Mouse (Mus musculus) embryo, embryonic 10.5 days (tissue): ENCODE results near the gene Krt13.

Experiments
- DNase-seq: peaks from one replicate; pipeline ENCODE4 v3.0.0-alpha.2; 2015; ENCODE audit warnings: low spot score

Krt13 gene

DNA sequence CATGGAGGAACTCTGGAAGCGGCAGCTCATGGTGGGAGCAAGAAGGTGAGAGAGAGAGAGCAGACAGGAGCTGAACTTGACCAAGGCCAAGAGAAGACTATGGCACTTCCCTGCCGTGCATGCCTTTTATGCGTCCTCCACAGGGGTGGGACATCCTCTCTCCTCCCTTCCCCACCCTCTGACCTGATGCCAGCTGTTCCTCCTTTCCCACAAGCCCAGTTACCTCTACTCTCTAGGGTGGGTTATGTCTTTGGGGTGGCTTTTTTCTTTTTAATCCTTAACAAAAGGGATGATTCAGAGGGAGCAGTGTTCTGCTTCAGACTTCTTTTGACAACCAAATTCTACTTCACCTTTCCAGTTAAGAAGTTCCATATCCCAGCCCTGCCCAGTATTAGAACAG lies at the start of gene Krt13:
Gene Krt13 (minus strand): TSS at position 101 of the 400 bp plus-strand sequence.
- no peak for DNase-seq

DNA sequence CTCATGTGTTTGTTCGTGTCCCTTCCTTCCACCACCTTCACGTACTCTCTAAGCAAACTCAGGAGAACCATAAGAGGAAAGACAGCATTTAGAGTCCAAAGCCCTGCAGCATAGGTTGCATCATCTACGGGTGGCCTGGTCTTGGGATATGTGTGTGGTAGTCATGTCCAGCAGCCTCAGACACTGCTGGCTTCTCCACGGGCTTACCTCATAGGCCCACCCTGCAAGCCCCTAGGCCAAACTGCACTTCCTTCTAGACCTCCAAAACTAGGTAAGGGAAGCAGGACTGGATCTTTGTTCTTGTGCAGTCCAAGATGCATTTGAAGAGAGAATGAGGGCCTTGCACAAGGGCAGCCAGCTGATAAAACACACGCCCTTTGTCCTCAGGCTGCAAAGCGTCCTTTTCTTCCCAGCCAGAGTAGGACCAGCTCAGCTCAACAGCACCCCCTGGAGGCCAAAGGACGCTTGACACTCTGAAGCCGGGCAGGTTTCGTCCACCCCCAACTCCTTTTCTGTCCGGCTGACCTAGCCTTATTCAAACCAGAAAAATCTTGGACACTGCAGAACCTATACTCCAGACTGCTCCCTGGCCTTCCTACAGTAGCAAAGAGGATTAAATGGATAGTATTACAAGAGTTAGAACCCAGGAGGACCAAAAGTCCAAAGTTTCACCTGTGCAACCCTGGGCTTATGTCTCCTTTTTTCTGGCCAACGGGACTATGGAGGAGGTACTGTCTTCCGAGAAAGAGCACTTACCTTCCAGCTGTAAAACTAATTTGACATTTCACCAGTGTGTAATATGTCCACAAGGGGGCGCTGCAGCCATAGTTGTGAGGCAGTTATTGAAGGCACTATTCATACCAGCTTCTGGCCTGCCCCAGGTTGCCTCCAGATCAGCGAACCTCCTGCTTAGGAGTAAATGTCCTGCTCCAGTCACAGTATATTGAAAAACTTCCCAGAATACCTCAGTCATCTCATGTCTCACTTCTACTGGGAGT lies 47.7 kb upstream of the Krt13 start:
- DNase-seq: peak; percentile 88

GRCm38 (mm10) chr11:100168071-100168470 lies 46.7 kb upstream of the Krt13 start:
- no peak for DNase-seq

DNA sequence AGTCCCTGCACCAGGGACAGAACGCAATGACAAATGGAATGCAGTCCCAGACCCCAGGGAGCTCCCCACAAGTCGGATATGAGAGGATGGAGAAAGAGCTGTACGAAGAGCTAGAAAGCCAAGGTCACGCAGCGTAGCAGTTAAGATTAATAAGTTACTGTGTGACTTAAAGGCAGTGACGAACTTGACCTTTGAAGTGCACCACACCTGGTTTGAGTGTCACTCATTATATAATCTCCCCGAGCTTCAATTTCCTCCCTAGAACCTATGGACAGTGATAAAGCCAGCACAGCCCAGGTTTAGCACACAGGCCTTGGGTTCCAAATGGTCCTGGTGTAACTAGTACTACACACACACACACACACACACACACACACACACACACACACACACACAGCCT lies 43.0 kb upstream of the Krt13 start:
- DNase-seq: no peak

DNA sequence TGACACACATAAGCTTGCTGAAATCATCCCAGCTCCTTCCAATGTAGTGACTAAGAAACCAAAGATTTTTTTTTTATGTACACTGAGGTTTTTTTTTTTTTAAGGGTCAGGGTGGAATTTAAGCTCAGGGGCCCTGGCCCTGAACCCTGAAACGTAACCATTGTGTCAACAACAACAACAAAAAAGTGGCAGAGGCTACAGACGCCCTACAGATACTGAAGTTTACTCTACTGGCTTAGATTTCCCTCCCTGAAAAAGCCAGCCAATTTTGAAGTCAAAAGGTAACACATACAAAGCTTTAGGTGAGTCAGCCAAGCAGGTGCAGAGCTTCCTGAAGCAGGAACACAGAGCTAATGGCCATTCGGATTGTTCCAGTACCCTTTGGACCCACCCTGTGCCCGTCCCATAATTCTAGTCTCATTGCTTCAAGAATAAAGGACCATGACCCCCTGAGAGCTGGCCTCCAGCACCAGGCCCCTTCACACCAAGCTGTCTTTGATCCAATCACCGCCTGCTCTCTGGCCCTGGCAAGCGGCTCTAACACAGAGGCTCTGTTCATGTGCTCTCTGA lies 36.6 kb upstream of the Krt13 start:
- no peak for DNase-seq

DNA sequence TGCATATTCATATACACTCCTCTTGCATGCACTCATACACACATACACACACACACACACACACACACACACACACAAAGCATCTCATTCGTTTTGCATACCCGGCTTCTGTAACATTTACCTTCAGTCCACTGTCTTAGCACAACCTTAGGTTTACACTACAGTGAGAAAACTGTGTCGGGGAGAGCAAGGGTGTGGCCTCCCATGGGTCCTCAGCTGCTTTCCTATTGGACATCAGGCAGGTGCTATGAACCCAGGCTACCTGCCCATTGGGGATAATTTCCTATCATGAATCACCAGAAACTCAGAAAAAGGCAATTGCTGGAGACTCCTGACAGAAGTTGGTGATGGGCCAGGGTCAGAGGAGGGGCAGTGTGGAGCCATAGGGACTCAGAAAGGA lies 36.0 kb upstream of the Krt13 start:
- DNase-seq: no peak

DNA sequence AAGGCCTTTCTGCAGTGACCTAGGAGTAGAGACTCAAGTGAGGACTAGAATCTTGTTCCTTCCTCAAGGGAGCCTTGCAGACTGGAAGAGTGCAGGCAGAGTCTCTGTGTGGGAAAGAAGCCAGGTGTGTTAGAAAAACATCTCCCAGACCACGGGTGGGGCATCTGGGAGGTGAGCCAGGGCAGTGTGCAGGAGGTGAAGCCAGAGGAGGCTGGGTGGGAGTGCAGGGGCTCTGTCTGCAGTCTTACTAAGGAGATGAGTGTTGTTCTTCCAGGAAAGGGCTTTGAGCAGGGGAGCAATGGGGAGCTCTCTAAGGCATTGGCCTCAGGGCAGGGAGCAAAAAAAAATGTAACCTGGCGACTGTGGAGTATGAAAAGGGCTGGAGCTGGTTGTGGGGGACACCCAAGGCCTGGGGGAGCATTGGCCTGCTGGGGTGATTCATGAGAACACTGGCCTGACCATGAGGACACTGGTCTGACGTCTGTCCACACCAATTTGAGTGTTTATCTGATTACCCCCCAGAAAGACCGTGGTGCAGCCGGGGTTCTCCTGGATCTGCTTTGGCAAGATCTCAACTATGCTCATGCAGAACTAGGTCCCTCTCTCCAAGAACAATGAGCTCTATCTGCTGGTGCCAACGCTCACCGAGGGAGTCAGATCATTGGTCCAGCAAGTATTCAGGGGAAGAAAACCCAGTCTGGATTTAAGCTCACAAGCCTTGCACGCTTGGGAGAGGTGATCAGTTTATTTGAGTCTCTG lies 34.3 kb upstream of the Krt13 start:
- no peak for DNase-seq

DNA sequence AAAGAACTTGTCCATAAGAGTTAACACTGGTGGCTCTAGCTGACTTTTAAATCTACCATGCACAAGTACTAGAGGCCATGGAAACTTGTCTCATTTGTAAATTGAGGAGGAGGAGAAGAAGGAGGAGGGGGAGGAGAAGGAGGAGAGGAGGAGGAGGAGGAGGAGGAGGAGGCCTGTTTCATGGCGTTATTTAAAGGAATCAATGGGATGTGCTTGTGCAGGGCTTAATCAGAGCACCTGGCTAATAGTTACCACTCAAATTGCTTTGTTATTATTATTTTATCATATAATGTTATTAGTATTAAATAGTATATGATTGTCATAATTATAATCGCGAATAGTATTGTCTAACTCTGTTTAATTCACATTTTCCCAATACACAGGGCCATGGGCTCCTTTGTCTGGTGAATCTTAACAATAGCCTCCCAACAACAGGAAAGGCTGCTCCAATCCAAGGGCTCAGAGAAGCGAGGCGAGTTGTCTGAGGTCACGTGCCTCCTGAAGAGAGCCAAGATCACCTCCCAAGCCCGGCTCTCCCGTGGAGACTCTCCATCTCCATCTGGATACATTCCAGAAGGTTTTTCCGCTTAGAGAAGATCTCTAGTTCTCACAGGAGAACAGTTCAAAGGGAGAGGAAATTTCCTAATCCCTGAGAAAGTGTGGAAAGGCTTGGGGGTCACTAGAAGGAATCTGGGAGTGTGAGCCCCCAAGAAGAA lies 27.4 kb upstream of the Krt13 start, which contains the start of gene Krt19:
Gene Krt19 (minus strand): TSS at position 51 of the 716 bp plus-strand sequence.
- no peak for DNase-seq

DNA sequence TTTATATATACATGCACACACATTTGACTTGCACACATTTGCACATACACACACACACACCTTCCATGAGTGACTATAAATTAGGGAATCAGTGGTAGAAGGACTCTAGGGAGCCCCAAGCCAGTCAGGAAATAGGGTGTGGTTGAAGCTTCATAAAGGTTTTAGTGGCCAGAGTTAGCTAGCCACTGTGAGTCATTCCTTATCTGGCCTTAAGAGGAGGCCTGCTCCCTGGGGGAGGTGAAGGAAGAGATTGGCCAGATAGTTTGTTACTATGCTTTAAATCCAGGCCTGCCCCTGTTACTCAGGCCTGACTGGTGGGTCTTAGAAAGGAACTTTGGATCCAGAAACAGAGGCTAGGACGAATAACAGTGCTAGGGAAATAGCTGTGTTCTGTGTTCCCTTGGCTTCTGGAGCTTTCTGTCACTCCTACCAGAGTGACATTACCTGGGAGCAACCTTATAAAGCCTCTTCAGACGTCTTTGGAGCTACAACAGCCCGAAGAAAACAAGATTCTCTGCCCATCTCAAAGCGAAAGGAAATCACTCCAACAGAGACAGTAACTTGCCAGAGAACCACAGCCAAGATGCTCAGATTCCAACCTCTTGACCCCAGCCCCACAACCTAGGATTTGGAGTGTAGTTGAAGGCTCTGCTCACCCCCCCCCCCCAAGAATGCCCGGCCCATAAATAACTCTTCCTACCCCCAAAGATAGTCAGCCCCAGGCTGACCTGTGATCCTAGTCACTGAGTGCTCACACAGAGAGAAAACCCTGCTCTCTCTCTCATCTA lies 26.4 kb upstream of the Krt13 start:
- DNase-seq: no peak

GRCm38 (mm10) chr11:100145858-100146560 lies 24.6 kb upstream of the Krt13 start:
- DNase-seq: no peak

DNA sequence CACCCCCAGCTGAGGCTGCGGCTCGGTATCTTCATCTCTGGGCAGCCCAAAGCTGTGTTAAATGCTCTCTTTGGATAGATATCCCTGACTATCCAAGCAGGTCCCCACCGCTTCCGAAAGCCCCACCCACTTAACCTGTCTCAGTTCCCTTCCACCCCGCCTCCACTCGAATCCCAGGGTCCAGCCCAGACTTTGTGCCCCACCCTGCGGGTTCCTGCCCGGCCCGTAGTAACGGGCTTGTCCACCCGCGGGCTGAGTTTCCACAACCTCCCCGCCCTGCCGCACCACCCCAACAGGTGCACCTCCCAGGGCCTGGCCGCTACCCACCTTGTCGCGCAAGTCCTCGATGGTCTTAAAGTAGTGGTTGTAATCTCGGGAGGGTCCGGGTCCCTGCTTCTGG lies 23.7 kb upstream of the Krt13 start:
- no peak for DNase-seq

- DNase-seq: no peak
These were observed 19.6 kb upstream of the Krt13 start for GRCm38 (mm10) chr11:100140966-100141365.

- no peak for DNase-seq
These were observed 18.0 kb upstream of the Krt13 start for GRCm38 (mm10) chr11:100139391-100139790.

GRCm38 (mm10) chr11:100138809-100139208 lies 17.4 kb upstream of the Krt13 start:
- DNase-seq: no peak

GRCm38 (mm10) chr11:100137693-100138092 lies 16.3 kb upstream of the Krt13 start:
- DNase-seq: no peak

DNA sequence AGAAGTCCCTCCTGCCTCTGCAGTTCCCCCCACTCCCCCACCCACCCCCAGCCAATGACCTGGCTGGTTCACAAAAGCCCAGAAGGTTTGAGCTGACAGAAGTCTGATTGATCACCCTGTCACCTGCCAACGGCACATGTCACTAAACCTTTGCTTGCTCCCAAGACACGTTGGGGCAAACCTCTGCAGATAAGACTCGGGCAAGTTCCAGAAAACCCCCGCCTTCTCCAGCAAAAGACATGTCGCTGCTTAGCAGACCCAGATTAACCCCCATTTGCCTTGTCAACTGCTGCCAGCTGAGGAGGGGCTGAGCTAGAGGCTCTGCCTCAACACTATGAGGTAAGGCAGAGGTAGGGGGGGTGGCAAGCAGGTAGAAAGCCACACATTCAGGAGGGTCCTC lies 15.2 kb upstream of the Krt13 start:
- DNase-seq: no peak

DNA sequence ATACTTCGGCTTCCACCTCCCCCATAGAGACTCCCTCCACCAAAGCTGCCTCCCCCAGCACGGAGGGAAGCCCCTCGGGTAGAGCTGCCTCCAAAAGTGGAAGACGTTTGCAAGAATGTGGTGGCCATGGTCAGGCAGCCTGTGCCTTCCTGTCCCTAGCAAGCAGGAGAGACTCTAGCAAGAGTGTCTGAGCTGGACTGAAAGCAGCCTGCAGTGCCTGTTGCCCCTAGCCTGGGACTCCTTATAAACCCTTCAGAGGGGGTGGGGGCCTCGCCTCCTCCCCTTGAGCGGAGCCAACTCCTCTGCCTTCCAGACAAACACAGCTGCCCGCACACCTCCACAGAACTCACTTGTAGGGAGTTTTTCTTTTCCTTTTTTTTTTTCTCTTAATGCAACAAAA lies 14.4 kb upstream of the Krt13 start, which contains the start of gene Krt15:
Gene Krt15 (minus strand): TSS at position 198 of the 400 bp plus-strand sequence.
- DNase-seq: no peak

GRCm38 (mm10) chr11:100124901-100125300 lies 3.5 kb upstream of the Krt13 start:
- no peak for DNase-seq

DNA sequence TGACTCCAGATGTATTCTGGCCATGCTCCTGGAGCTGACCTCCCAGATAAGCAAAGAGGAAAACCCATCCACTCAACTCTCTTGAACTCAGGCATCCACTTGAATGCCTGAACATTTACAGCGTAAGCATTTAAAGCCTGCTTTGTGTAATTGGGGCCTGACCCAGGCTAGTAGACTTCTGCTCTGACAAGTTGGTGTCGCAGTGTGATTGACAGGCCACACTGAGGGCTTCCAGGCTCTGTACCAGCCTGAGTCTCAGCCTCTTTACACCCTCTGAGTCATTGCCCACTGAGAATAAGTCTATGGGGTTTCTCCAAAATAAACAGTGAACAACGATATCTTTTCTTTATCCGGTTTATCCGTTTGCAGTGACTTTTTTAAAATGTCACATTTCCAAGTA lies 1.0 kb downstream of the Krt13 start:
- no peak for DNase-seq

- DNase-seq: no peak
These were observed 7.7 kb downstream of the Krt13 start for GRCm38 (mm10) chr11:100113742-100114029.
